Mouse (Mus musculus): ENCODE results near the gene Vrk1.

GRCm38 (mm10) chr12:106070434-106071155 lies 60.6 kb downstream of the Vrk1 start:
- TF ChIP-seq ZMIZ1 (IDR thresholded peaks at IDR 0.05; ENCODE audit: low read depth, low read length) (no peak), EP300 (IDR thresholded peaks at IDR 0.05; ENCODE audit: low read length) (no peak), CTCF (conservative IDR thresholded peaks at IDR 0.05 in 1 of 2, IDR thresholded peaks at IDR 0.05 in 1 of 2; ENCODE audit: low read depth in 2 of 2, low read length in 2 of 2) (no peak), MXI1 (IDR thresholded peaks at IDR 0.05; ENCODE audit: low read depth, low read length) (no peak), USF1 (IDR thresholded peaks at IDR 0.05; ENCODE audit: low read depth, low read length) (no peak), POLR2A (IDR thresholded peaks at IDR 0.05; ENCODE audit: low read depth, low read length) (no peak), UBTF (IDR thresholded peaks at IDR 0.05; ENCODE audit: low read depth, low read length) (no peak), RAD21 (IDR thresholded peaks at IDR 0.05; ENCODE audit: low read depth, low read length) (no peak), MAFK (IDR thresholded peaks at IDR 0.05; ENCODE audit: insufficient replicate concordance, low read length) (no peak), ZNF384 (IDR thresholded peaks at IDR 0.05; ENCODE audit: low read depth, low read length) (no peak), E2F4 (IDR thresholded peaks at IDR 0.05; ENCODE audit: insufficient replicate concordance, low read depth, low read length) (no peak), PAX5 (IDR thresholded peaks at IDR 0.05; ENCODE audit: low read length) (no peak)

Data from CH12.LX (cell line).